In the genomic region with DNA sequence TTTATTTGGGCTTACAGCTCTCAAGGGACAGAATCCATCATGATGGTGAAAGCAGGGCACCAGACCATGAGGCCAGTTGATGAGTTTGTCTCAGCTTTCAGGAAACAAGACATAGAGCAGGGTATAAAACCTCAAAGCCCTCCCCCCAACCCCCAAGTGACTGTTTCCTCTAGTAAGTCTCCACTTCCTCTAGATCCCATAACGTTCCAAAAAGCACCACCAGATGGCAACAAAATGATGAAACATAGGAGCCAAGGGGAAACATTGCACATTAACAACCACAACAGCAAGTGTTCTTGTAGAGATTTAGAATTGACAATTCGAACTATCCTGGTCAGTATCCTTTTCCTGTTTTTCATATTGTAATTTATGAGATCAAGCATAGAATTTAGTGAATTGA, we compare ENCODE assay signal across 10 mouse cellular contexts. TPM values are rescaled to one million over a fixed set of nuclear protein-coding genes. Genes with fewer than 3 reads are reported as not detected.
DNase-seq lines count a peak whose midpoint lies in the region; ATAC-seq and TF ChIP-seq lines count a peak whose summit lies in the region.
"Had no signal": no experiment of that assay in that cellular context is flagged by ENCODE, and none has a peak within 500 bp of the region (broad histone marks: within the 10 kb centered on the region; RNA-seq: fewer than 3 reads in every experiment).

No protein-coding gene starts in this region.

- CTCF ChIA-PET in Patski (lab: Charles Lee): interaction anchor here (0.6 to 6.3 kb wide), 6 partner anchors 8 to 366 kb away, joined by 3 to 41 read pairs (median 4); no protein-coding TSS in a partner anchor

- H3K36me3 ChIP-seq in splenic B cell, adult 2 months (ENCODE audit: control insufficient read depth, insufficient read depth, low read length, poor library complexity, severe bottlenecking): peaks cover 7% of the 10 kb centered on the region; the same call in 1 of the 2 replicates

- peak; percentile 8 for DNase-seq in adrenal gland, adult 8-10 months
- DNase-seq in adrenal gland, postnatal 4 days (ENCODE audit: low spot score in 2 of 2): no peak
- peak; percentile 16 to 48 for DNase-seq in layer of hippocampus, adult 2 months (ENCODE audit: low spot score in 2 of 2)
- DNase-seq in layer of hippocampus, adult 8-10 months (ENCODE audit: low spot score in 2 of 2): no peak
- no peak for DNase-seq in Patski (ENCODE audit: low read depth, low spot score)
- peak; percentile 39 to 56 for DNase-seq in kidney, postnatal 36 days
- peak; percentile 22 for DNase-seq in splenic B cell, adult 2 months (ENCODE audit: low read depth, low spot score)

- in situ Hi-C loops in Patski (cut with MboI; ENCODE audit: low pct_unique_long_range_greater_than_20kb): loop anchor here (10.0 kb wide), 2 partner anchors 163 to 1513 kb away; no protein-coding TSS in a partner anchor

- peak; percentile 84 for ATAC-seq in Patski
- ATAC-seq in inflammation-experienced regulatory T-cells, adult 6 months: no peak

- peak; percentile 76 for TF ChIP-seq CTCF in layer of hippocampus, adult 2 months (conservative IDR thresholded peaks at IDR 0.05)
- peak; percentile 62 for TF ChIP-seq CTCF in Patski (IDR thresholded peaks at IDR 0.05)

- POLR2A ChIA-PET in Patski (lab: Charles Lee): interaction anchor here (1.1 kb wide), 1 partner anchor 367 kb away, joined by 3 read pairs; no protein-coding TSS in a partner anchor

- peaks cover 12% of the 10 kb centered on the region for H3K27me3 ChIP-seq in Patski
- no peaks in the 10 kb centered on the region for H3K27me3 ChIP-seq in splenic B cell, adult 2 months (ENCODE audit: control insufficient read depth, insufficient read depth, low read length, poor library complexity, severe bottlenecking)
- H3K27me3 ChIP-seq: limb, embryonic 15.5 days had no signal

- no peak overlapping the region for H3K4me3 ChIP-seq in layer of hippocampus, adult 2 months
- H3K4me3 ChIP-seq: erythroblast, embryonic 14.5 days; limb, embryonic 15.5 days had no signal

- H3K27ac ChIP-seq in layer of hippocampus, adult 2 months: no peak overlapping the region
- H3K27ac ChIP-seq: limb, embryonic 15.5 days had no signal

RNA-seq across cellular contexts. Expression of a gene that starts 19.9 kb away (rescaled TPM):
- 10 to 100 TPM; 12.6 to 14.0 (median 13.4) TPM for total RNA-seq in adrenal gland, adult 8-10 months (2022)
- 10 to 100 TPM; 21.1 to 23.0 TPM for total RNA-seq in adrenal gland, postnatal 4 days (2021)
- total RNA-seq in layer of hippocampus, adult 2 months (2021): 10 to 100 TPM in 1 of 2 experiments, 1 to 10 TPM in 1; 7.3 to 10.1 TPM
- total RNA-seq in layer of hippocampus, adult 8-10 months (2022): 10 to 100 TPM in 3 of 4 experiments, 1 to 10 TPM in 1; 8.5 to 12.2 (median 10.6) TPM
- polyA plus RNA-seq in Patski (2021): 26.3 TPM
- polyA plus RNA-seq in inflammation-experienced regulatory T-cells, adult 6 months (2017; shearing (Covaris generic)): 1 to 10 TPM; 3.0 to 4.6 (median 3.7) TPM

RNA-seq across cellular contexts. Expression of a gene that starts 20.1 kb away (rescaled TPM):
- total RNA-seq in adrenal gland, adult 8-10 months (2022): 10 to 100 TPM; 10.7 to 17.2 (median 16.7) TPM
- 10 to 100 TPM; 16.6 to 18.2 TPM for total RNA-seq in adrenal gland, postnatal 4 days (2021)
- 10 to 100 TPM; 10.0 to 10.8 TPM for total RNA-seq in layer of hippocampus, adult 2 months (2021)
- 10 to 100 TPM; 10.5 to 13.8 (median 11.9) TPM for total RNA-seq in layer of hippocampus, adult 8-10 months (2022)
- polyA plus RNA-seq in Patski (2021): 25.7 TPM
- polyA plus RNA-seq in inflammation-experienced regulatory T-cells, adult 6 months (2017; shearing (Covaris generic)): 10 to 100 TPM; 21.8 to 26.9 (median 23.4) TPM

Comparison
In these comparisons a context has a peak if more than half of its experiments do, and no peak if none do; other contexts are left out.
1. DNase-seq: peak in adrenal gland, adult 8-10 months (single experiment), layer of hippocampus, adult 2 months (2 of 2), kidney, postnatal 36 days (2 of 2) and splenic B cell, adult 2 months (single experiment); none in adrenal gland, postnatal 4 days (0 of 2), layer of hippocampus, adult 8-10 months (0 of 2) and Patski (single experiment).